Mouse (Mus musculus) ES-E14 (cell line): ENCODE measurements around the gene Yipf2.

Source experiments
- HCFC1 ChIP-seq: IDR thresholded peaks from 2 replicates; pipeline ENCODE4 v1.6.1; 2012; ENCODE audit warnings: low read length, inconsistent platforms, borderline replicate concordance; ENCODE audit not compliant: insufficient read depth
- MAFK ChIP-seq: IDR thresholded peaks from 2 replicates; pipeline ENCODE4 v1.6.1; 2014; ENCODE audit warnings: mild to moderate bottlenecking, low read depth, low read length, inconsistent platforms; ENCODE audit not compliant: insufficient read depth
- ZC3H11A ChIP-seq: IDR thresholded peaks from 2 replicates; pipeline ENCODE4 v1.6.1; 2012; ENCODE audit warnings: low read depth, mild to moderate bottlenecking, inconsistent platforms, low read length, borderline replicate concordance
- ZNF384 ChIP-seq: IDR thresholded peaks from 2 replicates; pipeline ENCODE4 v1.6.1; 2012; ENCODE audit warnings: low read depth, low read length, inconsistent platforms

GRCm38 (mm10) chr9:21574012-21574801, 18.4 kb downstream of the Yipf2 start:
- TF ChIP-seq MAFK (no peak), HCFC1 (no peak), ZC3H11A (no peak), ZNF384 (no peak)
